Mouse (Mus musculus) NIH3T3 (cell line): Measurements from ENCODE around the gene Comp.

Source experiments
- DNase-seq: peaks from one replicate; pipeline ENCODE4 v3.0.0-alpha.2; 2012; ENCODE audit warnings: low read depth

Comp gene

GRCm38 (mm10) chr8:70352657-70353151, 20.7 kb upstream of the Comp start:
- peak; percentile 61 for DNase-seq

GRCm38 (mm10) chr8:70353194-70353817, 20.1 kb upstream of the Comp start, which contains the start of gene Upf1:
TSS of gene Upf1 (minus strand) at chr8:70353278.
- DNase-seq, result peak; percentile 100

DNA sequence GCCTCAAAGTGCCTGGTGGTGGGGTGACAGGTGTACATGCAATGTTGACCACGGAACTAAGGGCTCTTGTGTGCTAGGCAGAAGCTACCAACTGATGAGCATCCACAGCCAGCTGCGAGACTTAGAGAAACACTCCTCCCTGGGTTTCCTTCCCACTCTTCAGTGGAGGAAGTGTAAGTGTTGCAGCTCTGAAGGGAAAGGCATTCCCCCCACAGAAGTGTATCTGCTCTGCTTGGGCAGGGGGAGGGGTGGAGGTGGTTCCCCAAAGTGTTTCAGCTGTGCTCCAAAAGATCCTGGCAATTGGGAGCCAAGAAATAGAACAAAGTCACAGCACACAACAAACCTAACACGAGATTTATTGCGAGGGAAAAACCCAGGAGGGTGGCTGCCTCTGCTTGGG, 19.4 kb upstream of the Comp start:
- no peak for DNase-seq

DNA sequence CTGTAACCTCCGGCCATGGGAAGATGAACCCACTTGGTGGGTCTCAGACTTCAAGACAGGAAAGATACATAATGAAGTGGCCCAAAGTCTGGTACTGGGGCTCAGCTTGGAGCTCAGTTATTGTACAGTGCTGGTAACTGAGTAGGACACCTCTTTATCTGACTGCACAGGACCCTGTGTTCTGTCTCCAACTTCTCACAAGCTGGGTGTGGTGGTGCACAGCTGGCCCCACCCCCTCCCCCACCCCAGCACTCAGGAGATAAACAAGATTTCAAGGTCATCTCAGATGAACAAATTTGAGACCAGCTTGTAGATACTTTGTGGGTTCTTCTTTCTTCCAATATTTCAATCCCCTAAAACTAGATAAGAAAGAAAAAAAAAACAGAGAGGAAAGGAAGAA, 17.2 kb upstream of the Comp start:
- no peak for DNase-seq

DNA sequence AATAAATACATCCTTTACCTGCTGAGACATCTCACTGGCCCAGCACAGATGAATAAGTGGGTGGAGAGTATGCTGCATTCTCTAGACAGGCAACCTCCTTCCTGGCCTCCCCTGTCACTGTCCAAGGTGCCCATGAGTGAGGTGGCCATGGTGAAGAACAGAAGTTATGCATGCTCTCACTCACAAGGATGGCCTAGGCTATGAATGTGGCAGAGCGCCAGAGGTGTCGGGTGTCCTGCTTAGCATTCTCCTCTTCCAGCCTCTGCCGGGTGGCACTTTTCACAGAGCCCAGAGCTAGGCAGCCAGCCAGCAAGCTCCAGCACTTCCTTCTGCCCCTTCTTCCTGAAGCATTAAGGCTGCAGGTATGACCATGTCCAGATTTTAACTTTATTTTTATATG, 13.9 kb upstream of the Comp start:
- peak; percentile 73 for DNase-seq

DNA sequence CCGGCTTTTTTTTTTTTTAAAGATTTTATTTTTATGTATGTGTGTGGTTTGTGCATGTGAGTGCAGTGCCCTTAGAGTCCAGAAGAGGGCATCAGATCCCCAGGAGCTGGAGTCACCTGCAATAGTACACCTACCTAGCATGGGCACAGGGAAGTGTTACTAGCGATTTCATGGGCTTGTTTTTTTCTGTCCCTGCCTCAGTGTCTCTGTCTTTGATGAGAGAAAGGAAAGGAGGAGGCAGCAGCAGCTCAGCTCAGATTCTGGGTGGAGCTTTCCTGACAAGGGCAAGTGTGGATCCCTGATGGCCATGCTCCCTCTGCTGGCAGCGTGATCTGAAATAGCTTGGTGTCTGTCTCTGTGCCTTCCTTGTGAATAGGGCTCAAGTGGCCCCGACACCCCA, 12.6 kb upstream of the Comp start:
- peak; percentile 51 for DNase-seq

DNA sequence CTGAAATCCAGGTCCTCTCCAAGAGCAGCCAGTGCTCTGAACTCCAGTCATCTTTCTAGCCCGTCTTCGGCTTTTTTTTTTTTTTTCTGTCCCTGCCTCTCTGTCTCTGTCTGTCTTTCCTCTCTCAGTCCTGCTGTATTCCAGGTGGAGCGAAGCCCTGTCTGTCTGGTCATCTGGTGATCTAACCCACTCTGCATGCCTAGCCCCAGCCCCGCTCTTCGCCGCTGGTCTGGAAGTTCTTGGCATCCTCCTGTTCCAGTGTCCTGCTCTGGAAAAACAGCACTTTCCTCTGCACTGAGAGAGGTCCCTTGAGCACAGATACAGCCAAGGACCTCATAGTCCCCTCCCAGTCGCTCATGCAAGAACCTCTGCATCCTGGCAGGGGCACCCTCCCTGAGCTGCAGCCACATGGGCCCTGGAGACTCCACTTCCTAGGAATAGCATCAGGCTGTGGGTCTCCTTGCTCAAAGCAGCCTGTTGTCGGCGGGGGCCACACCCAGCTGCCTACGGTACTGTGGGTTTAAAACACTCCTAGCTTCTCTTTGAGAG, 11.8 kb upstream of the Comp start:
- no peak for DNase-seq

- peak; percentile 90 for DNase-seq
Observed at GRCm38 (mm10) chr8:70364066-70364465, 9.3 kb upstream of the Comp start.

DNA sequence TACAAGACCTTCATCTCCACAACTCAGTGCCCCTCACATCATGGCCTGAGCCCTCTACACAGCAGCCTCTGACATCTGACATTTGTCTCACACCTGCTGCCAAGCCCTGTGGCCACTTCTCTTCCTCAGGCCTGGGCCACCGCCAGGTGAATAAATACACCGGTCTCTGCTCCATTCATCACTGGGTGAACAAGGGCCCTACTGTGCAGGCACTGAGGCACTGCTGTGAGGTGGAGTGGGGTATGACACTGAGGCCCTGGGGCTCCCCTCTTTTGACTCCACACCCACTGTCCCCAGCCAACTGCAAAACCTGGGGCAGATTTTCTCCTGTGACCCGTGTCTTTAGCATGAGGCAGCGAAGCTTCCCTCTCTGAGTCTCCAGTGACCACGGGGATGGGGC, 6.8 kb upstream of the Comp start:
- no peak for DNase-seq

DNA sequence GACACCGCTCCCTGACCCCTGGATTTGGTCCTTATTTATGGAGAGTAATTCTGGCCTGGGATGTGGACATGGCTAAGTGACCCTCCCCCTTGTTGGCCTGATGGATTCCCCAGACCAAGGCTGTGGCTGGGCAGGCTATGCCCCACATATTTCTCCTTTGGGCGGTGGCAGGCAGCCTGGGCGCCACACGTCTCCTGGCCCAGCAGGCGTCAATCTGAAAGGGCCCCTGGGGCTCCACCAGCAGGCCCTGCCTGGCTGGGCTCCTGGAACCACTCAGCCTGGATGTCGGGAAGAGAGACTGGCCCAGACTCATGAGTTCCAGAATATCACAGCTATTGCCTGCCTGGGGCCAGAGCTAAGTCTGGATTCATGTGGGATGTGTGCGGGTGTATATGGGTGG, 2.9 kb upstream of the Comp start:
- peak; percentile 56 for DNase-seq

- peak; percentile 65 for DNase-seq
Observed at GRCm38 (mm10) chr8:70371951-70372350, 1.4 kb upstream of the Comp start.

GRCm38 (mm10) chr8:70374318-70374927, 1.1 kb downstream of the Comp start:
- no peak for DNase-seq

DNA sequence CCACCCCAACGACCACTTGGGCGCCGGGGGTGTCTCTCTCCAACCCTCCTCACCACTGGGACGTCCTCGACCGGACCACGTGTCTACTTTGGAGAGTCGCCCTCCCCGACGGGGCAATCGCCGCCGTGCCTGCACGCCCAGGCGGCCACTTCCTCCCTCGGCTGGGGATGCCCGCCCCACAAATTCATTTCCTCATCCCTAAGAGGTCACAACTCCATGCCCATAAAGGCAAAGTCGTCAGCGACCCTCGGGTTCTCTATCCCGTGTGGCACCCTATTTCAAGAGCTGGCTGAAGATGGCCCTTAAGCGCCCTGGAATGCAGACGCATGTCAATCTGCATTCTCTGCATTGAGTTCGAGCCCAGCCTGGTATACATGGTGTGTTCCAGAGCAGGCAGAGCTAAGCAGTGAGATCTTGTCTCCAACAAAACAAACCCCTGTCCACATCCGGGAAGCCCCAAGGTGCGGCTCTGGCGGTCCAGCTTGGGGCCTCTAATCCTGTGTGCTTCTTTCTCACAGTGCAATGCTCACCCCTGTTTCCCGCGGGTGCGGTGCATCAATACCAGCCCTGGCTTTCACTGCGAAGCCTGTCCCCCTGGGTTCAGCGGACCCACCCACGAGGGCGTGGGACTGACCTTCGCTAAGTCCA, 2.0 kb downstream of the Comp start:
- no peak for DNase-seq

DNA sequence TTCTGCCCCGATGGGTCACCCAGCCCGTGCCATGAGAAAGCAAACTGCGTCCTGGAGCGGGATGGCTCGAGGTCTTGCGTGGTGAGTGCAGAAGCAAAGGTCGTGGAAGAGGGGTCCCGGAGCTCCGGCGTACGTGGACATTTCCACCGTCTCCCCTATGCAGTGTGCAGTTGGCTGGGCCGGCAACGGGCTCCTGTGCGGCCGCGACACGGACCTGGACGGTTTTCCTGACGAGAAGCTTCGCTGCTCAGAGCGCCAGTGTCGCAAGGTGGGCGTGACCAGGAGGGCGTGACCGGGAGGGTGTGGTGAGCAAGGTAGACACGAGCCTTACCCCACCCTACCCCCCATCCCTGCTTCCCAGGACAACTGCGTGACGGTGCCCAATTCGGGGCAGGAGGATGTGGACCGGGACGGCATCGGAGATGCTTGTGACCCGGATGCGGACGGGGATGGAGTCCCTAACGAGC, 3.0 kb downstream of the Comp start:
- no peak for DNase-seq

- no peak for DNase-seq
Observed at GRCm38 (mm10) chr8:70377049-70377448, 3.7 kb downstream of the Comp start.

DNA sequence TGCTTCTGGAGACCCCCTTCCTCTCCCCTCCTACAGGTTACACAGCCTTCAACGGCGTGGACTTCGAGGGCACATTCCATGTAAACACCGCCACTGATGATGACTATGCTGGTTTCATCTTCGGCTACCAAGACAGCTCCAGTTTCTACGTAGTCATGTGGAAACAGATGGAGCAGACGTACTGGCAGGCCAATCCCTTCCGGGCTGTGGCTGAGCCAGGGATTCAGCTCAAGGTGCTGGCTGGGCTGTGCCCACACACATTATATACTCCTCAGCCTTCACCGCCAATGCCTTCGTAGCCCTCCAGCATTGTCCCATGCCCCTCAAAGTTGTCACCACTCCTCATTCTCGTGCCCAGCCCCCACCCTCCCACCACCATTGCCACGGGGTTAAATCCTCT, 6.7 kb downstream of the Comp start:
- no peak for DNase-seq

DNA sequence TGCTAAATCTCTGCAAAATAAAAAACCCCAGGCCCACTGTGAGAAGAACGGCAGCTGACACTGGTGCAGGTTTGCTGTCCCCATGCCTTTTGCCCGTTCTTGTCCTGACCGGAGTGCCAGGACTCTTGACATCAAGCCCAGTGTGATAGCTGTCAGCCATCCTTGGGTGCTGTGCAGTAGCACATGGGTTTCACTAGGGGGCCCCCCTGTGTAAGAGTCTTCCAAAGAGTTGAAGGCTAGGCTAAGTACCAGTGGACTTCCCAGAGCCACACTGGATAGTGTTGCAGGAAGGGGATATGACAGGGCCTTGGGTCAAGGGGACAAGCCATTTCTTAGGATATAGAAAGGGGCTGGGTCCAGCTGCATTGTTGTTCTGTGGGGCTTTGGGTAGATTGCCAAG, 9.9 kb downstream of the Comp start:
- peak; percentile 87 for DNase-seq

GRCm38 (mm10) chr8:70389678-70390077, 16.3 kb downstream of the Comp start:
- DNase-seq, result peak; percentile 79

GRCm38 (mm10) chr8:70393087-70393486, 19.7 kb downstream of the Comp start:
- no peak for DNase-seq

DNA sequence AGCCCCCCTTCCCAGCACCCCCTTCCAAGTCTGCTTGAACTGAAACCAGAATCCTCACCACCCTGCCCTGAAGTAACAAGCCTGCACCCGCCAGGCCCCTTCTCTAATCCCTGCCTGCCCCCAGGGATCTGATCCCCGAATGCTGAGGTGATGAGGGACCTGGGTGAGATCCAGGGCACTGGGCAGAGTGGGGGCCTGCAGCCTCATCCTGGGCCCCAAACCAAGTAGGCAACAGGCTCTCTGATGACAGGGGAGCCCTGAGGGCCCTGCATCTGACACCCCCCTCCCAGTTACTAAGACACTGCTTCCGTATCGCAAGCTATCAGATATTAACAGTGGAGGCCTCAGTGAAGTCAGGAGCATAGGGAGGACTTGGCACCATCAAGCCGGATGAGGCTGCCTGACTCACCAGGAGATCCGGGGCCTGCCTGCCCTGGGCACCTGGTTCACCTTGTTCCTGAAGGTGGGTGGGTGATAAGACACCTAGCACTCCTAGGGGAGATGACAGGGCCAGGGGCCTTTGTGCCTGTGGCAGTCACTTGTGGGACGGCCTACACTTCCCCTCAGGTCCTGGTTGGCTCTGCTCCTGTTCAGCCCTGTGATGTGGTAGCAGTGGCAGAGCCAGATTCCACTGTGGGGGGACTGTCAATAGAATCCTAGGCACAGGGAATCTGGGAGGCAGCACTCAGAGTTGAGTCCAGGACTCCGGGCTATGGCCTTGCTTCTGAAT, 21.1 kb downstream of the Comp start:
- no peak for DNase-seq

- no peak for DNase-seq
Observed at GRCm38 (mm10) chr8:70395649-70396048, 22.3 kb downstream of the Comp start.

- DNase-seq, result no peak
Observed at GRCm38 (mm10) chr8:70396184-70396583, 22.8 kb downstream of the Comp start.
